Mouse (Mus musculus) heart, embryonic 14.5 days (tissue): ENCODE measurements around the gene Gm10300. TPM values are rescaled to one million over a fixed set of nuclear protein-coding genes. Genes with fewer than 3 reads are reported as not detected.
A peak's percentile ranks its signal among the peaks of the same experiment; 100 is the strongest.

Experiments
- ATAC-seq: fragments of 200-750 bp; cut with Nextera tagmentation; 2 replicates; pipeline ENCODE4 v1.8.0; 2017; ENCODE audit warnings: low read depth, moderate TSS enrichment; ENCODE audit not compliant: insufficient number of reproducible peaks, insufficient read depth, low FRiP score
- H3K27ac ChIP-seq, 2 experiments: fragments of 200-500 bp in 1 of 2; fragments of 300-500 bp in 1 of 2; sonication (generic) in 1 of 2; replicated peaks in 1 of 2; 2 replicates each; pipeline ENCODE4 v1.5.1; 2012 to 2014; ENCODE audit warnings: low read depth in 2 of 2, low read length in 2 of 2, control low read depth in 1 of 2, mild to moderate bottlenecking in 1 of 2, mixed read lengths in 1 of 2; ENCODE audit not compliant: control insufficient read depth in 1 of 2, insufficient read depth in 1 of 2
- H3K27me3 ChIP-seq: fragments of 300-500 bp; sonication (generic); 2 replicates; pipeline ENCODE4 v1.6.1; 2014; ENCODE audit warnings: mild to moderate bottlenecking, low read length, control low read depth; ENCODE audit not compliant: control insufficient read depth, insufficient read depth
- H3K36me3 ChIP-seq: fragments of 300-500 bp; sonication (generic); 2 replicates; pipeline ENCODE4 v1.6.1; 2014; ENCODE audit warnings: mild to moderate bottlenecking, control low read depth, low read length, mixed read lengths; ENCODE audit not compliant: control insufficient read depth, insufficient read depth
- H3K4me1 ChIP-seq, 2 experiments: fragments of 200-500 bp in 1 of 2; fragments of 300-500 bp in 1 of 2; sonication (generic) in 1 of 2; 2 replicates each; pipeline ENCODE4 v1.6.1; 2012 to 2014; ENCODE audit warnings: low read length in 2 of 2, control low read depth in 1 of 2, mixed read lengths in 1 of 2; ENCODE audit not compliant: control insufficient read depth in 2 of 2, insufficient read depth in 2 of 2
- H3K4me2 ChIP-seq: fragments of 300-500 bp; sonication (generic); 2 replicates; pipeline ENCODE4 v1.6.1; 2014; ENCODE audit warnings: mild to moderate bottlenecking, low read length
- H3K4me3 ChIP-seq, 2 experiments: fragments of 200-500 bp in 1 of 2; fragments of 300-500 bp in 1 of 2; sonication (generic) in 1 of 2; 2 replicates each; pipeline ENCODE4 v1.5.1; 2012 to 2014; ENCODE audit warnings: low read length in 2 of 2, mild to moderate bottlenecking in 2 of 2, control low read depth in 1 of 2, low read depth in 1 of 2, moderate library complexity in 1 of 2; ENCODE audit not compliant: control insufficient read depth in 1 of 2, insufficient read depth in 1 of 2
- H3K9ac ChIP-seq: fragments of 300-500 bp; sonication (generic); 2 replicates; pipeline ENCODE4 v1.6.1; 2014; ENCODE audit warnings: mild to moderate bottlenecking, low read length
- H3K9me3 ChIP-seq: fragments of 300-500 bp; sonication (generic); 2 replicates; pipeline ENCODE4 v1.6.1; 2016; ENCODE audit warnings: low read length, control low read depth; ENCODE audit not compliant: control insufficient read depth
- WGBS: fragments of 180-500 bp; shearing (Covaris S2); extraction: QIAGEN DNeasy Blood & Tissue Kit; methylation state at CpG from one replicate; pipeline ENCODE4 v1.1.7; 2014; 5-methylcytosine and 5-hydroxymethylcytosine counted together
- polyA plus RNA-seq: library from polyadenylated mRNA; unstranded; fragments of >200 nt; fragmentation: Nextera tagmentation; extraction: Ambion mirVana; gene quantifications from 2 replicates; pipeline ENCODE4 v1.2.1, GENCODE M21; 2014

Gm10300 gene
- polyA plus RNA-seq, 1 experiment from 2014 or later: 0.20 TPM

DNA sequence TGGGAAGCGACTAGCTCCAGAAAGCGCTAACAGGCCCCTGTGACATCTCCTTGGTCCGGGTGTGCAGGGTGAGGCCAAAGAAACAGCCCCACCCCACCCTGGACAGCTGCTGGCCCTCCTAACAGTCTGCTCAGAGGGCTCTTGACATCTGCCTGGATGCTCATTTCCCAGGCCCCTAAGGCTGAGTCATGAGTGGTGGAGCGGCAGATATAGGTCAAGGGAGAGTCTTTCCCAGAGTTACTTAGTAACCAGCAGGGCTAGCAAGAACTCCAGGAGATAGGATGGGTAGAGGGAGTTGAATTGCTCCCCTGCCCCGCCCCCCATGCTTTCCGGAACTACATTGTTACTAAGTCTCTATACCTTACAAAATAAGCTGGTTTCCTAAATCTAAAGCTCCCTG, 18.6 kb downstream of the Gm10300 start:
- Histone ChIP-seq H3K4me3 (no peak overlapping the region), H3K4me2 (no peak overlapping the region), H3K4me1 (no peaks in the 10 kb centered on the region), H3K9me3 (no peaks in the 10 kb centered on the region), H3K27me3 (no peaks in the 10 kb centered on the region), H3K36me3 (no peaks in the 10 kb centered on the region), H3K27ac (no peak overlapping the region), H3K9ac (no peak overlapping the region)
- no peak for ATAC-seq
- 63% methylated on average over 6 of the region's 6 CpGs for WGBS

DNA sequence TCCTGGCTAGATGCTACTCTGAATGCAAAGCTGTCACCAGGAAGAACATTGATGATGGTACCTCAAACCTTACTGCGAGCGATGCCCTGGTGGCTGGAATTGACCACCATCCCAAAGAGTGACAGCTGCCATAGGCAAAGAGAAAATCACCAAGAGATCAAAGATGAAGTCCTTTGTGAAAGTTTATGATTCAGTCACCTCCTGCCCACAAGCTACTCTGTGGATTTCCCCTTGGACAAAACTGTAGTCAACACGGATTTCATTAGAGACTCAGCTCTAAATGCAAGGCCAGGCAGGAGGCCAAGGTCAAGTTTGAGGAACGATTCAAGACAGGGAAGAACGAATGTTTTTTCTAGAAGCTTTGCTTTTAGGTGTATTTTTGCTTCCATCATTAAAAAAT, 19.4 kb downstream of the Gm10300 start:
- H3K27me3 ChIP-seq: no peaks in the 10 kb centered on the region
- H3K27ac ChIP-seq: no peak overlapping the region
- H3K36me3 ChIP-seq: no peaks in the 10 kb centered on the region
- WGBS: 88% methylated on average over 5 of the region's 5 CpGs
- H3K9me3 ChIP-seq: no peaks in the 10 kb centered on the region
- H3K4me2 ChIP-seq: no peak overlapping the region
- H3K4me1 ChIP-seq: no peaks in the 10 kb centered on the region
- H3K4me3 ChIP-seq: no peak overlapping the region
- ATAC-seq: no peak
- no peak overlapping the region for H3K9ac ChIP-seq

DNA sequence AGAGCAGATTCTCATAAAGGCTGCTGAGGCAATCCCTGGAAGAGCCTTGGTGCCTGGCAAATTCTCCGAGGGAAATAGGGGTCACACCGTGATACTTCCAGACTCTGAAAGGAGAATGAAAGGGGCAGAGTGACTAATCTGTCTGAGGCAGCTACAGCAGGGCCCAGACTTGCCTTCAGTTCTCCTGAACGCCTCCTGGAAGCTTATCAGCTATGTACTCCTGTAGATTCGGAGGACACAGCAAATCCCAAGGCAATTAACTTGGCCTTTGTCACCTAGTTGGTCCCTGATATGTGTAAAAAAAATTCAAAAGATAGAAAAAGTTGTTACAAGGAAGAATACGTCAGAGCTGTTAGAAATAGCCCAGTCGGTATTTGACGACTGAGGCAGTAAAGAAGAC, 20.5 kb downstream of the Gm10300 start:
- Histone ChIP-seq H3K27ac (no peak overlapping the region), H3K4me1 (peaks cover 5 to 8% of the 10 kb centered on the region in 2 experiments), H3K36me3 (no peaks in the 10 kb centered on the region), H3K4me3 (no peak overlapping the region), H3K9me3 (no peaks in the 10 kb centered on the region), H3K27me3 (no peaks in the 10 kb centered on the region), H3K4me2 (no peak overlapping the region), H3K9ac (no peak overlapping the region)
- 53% methylated on average over 7 of the region's 7 CpGs for WGBS
- ATAC-seq: no peak

DNA sequence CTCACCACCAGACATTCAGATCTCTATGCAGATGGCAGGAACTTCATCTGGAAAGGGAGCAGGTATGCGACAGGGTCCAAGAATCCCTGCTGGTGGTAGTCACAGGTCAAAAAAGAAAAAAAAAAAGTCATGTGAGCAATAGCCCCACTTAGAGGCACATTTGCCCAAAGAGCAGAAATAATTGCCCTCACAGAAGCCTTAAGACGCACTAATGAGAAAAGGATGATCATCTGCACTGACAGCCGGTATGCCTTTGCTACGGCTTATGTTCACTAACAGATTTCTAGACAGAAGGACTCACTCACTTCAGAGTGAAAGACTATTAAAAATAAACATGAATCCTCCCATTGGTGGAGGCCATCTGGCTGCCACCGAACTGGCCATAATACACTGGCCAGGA, 25.1 kb downstream of the Gm10300 start:
- 61% methylated on average over 5 of the region's 5 CpGs for WGBS
- no peak for ATAC-seq
- Histone ChIP-seq H3K4me2 (no peak overlapping the region), H3K9ac (no peak overlapping the region), H3K4me3 (no peak overlapping the region), H3K4me1 (peaks cover 5 to 8% of the 10 kb centered on the region in 2 experiments), H3K36me3 (no peaks in the 10 kb centered on the region), H3K27ac (peak overlapping the region in 1 of 2 experiments; percentile 14; a peak in 1 of 4 replicates), H3K9me3 (no peaks in the 10 kb centered on the region), H3K27me3 (no peaks in the 10 kb centered on the region)

DNA sequence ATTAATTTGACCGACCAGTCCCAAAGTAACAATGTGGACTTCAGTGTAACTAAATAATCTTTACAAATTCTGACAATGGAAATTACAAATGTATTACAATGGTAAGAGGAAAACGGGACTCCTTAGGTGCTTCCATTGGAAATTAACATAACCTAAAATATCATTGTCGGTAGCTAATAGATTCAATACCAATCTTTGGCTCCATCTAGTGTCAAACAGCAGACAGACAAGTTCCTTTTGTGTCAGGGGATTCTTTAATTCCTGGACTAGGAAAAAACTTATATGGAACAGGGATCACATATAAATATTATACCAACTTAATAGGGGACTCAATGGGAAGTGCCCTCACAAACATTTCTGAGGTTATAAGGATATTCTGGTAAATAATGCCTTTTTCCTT, 26.7 kb downstream of the Gm10300 start:
- Histone ChIP-seq H3K27me3 (no peaks in the 10 kb centered on the region), H3K9me3 (no peaks in the 10 kb centered on the region), H3K9ac (no peak overlapping the region), H3K36me3 (no peaks in the 10 kb centered on the region), H3K27ac (no peak overlapping the region), H3K4me1 (peaks cover 5 to 8% of the 10 kb centered on the region in 2 experiments), H3K4me3 (no peak overlapping the region), H3K4me2 (no peak overlapping the region)
- no peak for ATAC-seq
- WGBS: 46% methylated on average over 3 of the region's 3 CpGs

DNA sequence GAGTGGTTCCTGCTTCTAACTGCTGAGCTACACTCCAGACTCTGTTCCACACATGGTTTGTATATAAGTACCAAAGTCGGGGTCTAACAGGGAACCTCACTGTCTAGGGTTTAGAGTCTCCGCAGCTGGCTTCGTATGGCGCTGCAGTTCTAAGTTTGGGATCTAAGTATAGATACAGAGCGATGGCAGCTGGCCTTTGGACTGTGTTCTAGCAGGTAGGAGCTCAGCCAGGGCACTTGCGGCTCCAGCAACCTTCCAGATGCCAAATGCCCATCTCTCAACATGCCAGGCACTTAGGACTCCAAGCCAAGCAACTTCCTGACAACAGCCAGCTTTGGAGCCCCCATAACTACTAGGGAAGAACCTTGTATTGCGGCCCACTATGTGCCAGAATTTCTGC, 33.7 kb downstream of the Gm10300 start:
- Histone ChIP-seq H3K27ac (no peak overlapping the region), H3K4me3 (no peak overlapping the region), H3K27me3 (peaks cover 3% of the 10 kb centered on the region; the same call in 1 of the 2 replicates), H3K9ac (no peak overlapping the region), H3K36me3 (no peaks in the 10 kb centered on the region), H3K9me3 (no peaks in the 10 kb centered on the region), H3K4me1 (peaks cover 0 to 2% of the 10 kb centered on the region in 2 experiments; a peak in 1 of 4 replicates), H3K4me2 (no peak overlapping the region)
- ATAC-seq: no peak
- 85% methylated on average over 7 of the region's 7 CpGs for WGBS

DNA sequence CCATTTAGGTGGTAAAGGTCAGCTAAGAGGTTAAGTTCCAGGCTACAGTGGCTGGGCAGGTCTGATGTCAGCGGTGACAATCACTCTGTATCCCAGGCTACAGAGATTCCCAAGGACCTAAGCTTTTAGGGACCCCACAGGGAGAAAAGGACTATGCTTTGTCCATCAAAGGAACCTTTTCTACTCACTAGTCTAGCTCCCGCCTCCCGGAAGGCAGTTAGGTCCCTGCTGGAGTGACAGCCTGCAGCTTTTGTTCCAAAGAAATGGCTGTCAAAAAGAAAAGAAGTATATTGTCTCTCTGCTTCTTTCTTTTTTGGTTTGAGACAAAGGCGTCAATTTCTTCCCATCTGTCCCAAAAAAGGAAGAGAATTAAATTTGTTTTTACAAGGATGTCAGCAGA, 36.7 kb downstream of the Gm10300 start:
- Histone ChIP-seq H3K4me3 (no peak overlapping the region), H3K9ac (no peak overlapping the region), H3K36me3 (no peaks in the 10 kb centered on the region), H3K4me1 (peaks cover 0 to 2% of the 10 kb centered on the region in 2 experiments; a peak in 1 of 4 replicates), H3K27me3 (peaks cover 12% of the 10 kb centered on the region), H3K27ac (no peak overlapping the region), H3K4me2 (no peak overlapping the region), H3K9me3 (no peaks in the 10 kb centered on the region)
- WGBS: 70% methylated on average over 4 of the region's 4 CpGs
- ATAC-seq: no peak

DNA sequence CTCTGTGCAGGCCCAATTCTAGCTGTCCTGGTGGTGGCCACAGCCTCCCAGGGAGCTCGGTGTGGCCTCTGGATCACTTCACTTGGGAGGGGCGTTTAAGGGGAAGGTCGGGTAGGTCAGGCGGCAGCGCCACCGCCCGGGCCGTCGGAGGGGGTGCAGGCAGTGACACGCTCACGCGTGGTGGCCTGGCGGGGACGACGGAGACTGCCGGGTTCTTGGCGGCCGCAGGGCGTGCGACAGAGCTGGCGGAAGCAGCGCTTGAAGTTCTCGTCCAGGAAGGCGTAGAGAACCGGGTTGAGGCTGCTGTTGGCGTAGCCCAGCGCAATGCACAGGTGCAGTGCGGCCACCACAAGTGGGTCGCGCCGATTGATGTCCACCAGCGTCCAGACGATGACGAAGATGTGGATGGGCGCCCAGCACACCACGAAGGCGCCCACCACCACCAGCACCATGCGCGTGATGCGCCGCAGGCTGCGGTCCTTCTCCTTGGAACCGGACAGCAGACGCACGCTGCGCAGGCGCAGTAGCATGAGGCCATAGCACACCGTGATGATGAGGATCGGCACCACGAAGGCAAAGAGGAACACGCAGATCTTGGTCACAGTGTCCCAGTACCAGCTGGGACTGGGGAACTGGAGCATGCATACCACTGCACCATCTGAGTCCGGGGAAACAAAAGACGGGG, 39.1 kb downstream of the Gm10300 start:
- no peaks in the 10 kb centered on the region for H3K9me3 ChIP-seq
- H3K36me3 ChIP-seq: no peaks in the 10 kb centered on the region
- no peak; the same call in 1 of the 2 replicates for ATAC-seq
- peaks cover 12% of the 10 kb centered on the region for H3K27me3 ChIP-seq
- H3K9ac ChIP-seq: peak overlapping the region; percentile 57
- WGBS: 28% methylated on average over 53 of the region's 53 CpGs
- peak overlapping the region; percentile 68 for H3K4me2 ChIP-seq
- H3K4me1 ChIP-seq: peaks cover 0 to 2% of the 10 kb centered on the region in 2 experiments; a peak in 1 of 4 replicates
- H3K4me3 ChIP-seq: peak overlapping the region; percentile 37 to 38
- no peak overlapping the region for H3K27ac ChIP-seq
